Mouse (Mus musculus) granulocyte monocyte progenitor cell, adult 5-6 weeks (primary cell): ENCODE measurements at regions not wholly inside any gene's neighbourhood (a gene's known extent, or its start where the extent isn't known, plus 50 kb on each side); places are given as distances from the start of the nearest gene placed in this dataset.

Experiments
- ATAC-seq: replicated peaks from 2 replicates; pipeline ENCODE4 v1.8.0; 2016; ENCODE audit warnings: mild to moderate bottlenecking, moderate TSS enrichment, inconsistent platforms; ENCODE audit not compliant: poor library complexity, severe bottlenecking

- ATAC-seq: peak; percentile 73
Observed at GRCm38 (mm10) chr6:4811181-4811775, 64.2 kb downstream of the Peg10 start.

- ATAC-seq: no peak
Observed at GRCm38 (mm10) chr6:4813206-4813605, 66.1 kb downstream of the Peg10 start.

GRCm38 (mm10) chr6:4816856-4817255 lies 69.8 kb downstream of the Peg10 start:
- ATAC-seq: no peak

- ATAC-seq: no peak
Observed at GRCm38 (mm10) chr6:4841241-4841640, 61.5 kb upstream of the Ppp1r9a start.

GRCm38 (mm10) chr6:4849747-4850146 lies 53.0 kb upstream of the Ppp1r9a start:
- ATAC-seq: no peak

GRCm38 (mm10) chr6:4851040-4851439 lies 51.7 kb upstream of the Ppp1r9a start:
- ATAC-seq: no peak
